Mouse (Mus musculus): ENCODE data around the gene Fbxo46.
A peak's percentile ranks its signal among the peaks of the same experiment; 100 is the strongest.

DNA sequence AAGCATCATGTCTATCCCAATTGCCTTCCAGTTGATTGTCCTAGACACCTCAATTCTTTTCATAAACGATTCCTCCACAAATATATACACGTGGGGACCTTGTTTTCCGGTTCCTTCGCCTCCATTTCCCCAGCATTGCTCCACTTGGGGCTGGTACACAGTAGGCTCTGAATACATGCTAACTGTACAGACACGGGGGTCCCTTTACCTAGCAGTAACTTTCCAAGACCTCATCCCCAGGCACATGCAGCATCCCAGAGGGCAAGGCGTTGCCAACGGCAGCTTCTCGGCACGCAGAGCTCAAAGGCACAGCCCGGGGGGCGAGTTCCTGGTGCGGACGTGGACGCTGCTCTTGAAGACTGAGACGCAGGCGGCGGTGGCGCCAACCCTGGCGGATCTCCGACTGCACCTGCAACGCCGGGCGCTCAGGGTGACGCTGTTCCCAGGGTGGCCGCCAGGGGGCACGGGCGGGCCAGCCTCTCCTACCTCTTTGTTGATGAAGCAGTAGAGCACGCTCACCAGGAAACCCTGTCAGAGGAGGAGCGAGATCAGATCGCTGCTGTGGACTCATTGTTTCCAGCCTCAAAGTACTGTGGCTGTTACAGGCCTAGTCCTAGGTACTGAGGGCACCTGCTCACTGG is 37.6 kb downstream of the Fbxo46 start:
- peak; percentile 98 for TF ChIP-seq CTCF (IDR thresholded peaks at IDR 0.05; ENCODE audit: low read depth)
- no peak for TF ChIP-seq EP300 (IDR thresholded peaks at IDR 0.05; ENCODE audit: low read depth)
